Mouse (Mus musculus) activated CD4-positive, CD25-positive, alpha-beta regulatory T cell, adult 4 months (primary cell): ENCODE data around the gene Cnih3. TPM values are rescaled to one million over a fixed set of nuclear protein-coding genes. Genes with fewer than 3 reads are reported as not detected.

Experiments
- ATAC-seq: one replicate; pipeline ENCODE4 v1.8.0; 2017
- polyA plus RNA-seq, 2 experiments: library from polyadenylated mRNA; unstranded; fragments of 100-300 nt; shearing (Covaris generic); gene quantifications; one replicate each; pipeline ENCODE4 v1.2.1; 2017

Gene Cnih3
- polyA plus RNA-seq, 2 experiments from 2014 or later, result not detected

GRCm38 (mm10) chr1:181353200-181354097 lies 1.0 kb downstream of the Cnih3 start:
- no peak for ATAC-seq

GRCm38 (mm10) chr1:181355683-181356082 lies 3.3 kb downstream of the Cnih3 start:
- ATAC-seq, result no peak

GRCm38 (mm10) chr1:181357870-181358269 lies 5.4 kb downstream of the Cnih3 start:
- ATAC-seq, result no peak

- no peak for ATAC-seq
Measured at GRCm38 (mm10) chr1:181358526-181358925, 6.1 kb downstream of the Cnih3 start.

- no peak for ATAC-seq
Measured at GRCm38 (mm10) chr1:181360732-181361131, 8.3 kb downstream of the Cnih3 start.

- ATAC-seq, result no peak
Measured at GRCm38 (mm10) chr1:181364025-181364424, 11.6 kb downstream of the Cnih3 start.

- no peak for ATAC-seq
Measured at GRCm38 (mm10) chr1:181365376-181365775, 12.9 kb downstream of the Cnih3 start.

GRCm38 (mm10) chr1:181368789-181369570 lies 16.6 kb downstream of the Cnih3 start:
- ATAC-seq, result no peak

- no peak for ATAC-seq
Measured at GRCm38 (mm10) chr1:181370370-181370769, 17.9 kb downstream of the Cnih3 start.

GRCm38 (mm10) chr1:181371226-181371625 lies 18.8 kb downstream of the Cnih3 start:
- ATAC-seq, result no peak

- ATAC-seq, result no peak
Measured at GRCm38 (mm10) chr1:181372306-181372705, 19.9 kb downstream of the Cnih3 start.

GRCm38 (mm10) chr1:181374627-181375374 lies 22.4 kb downstream of the Cnih3 start:
- ATAC-seq, result no peak

- no peak for ATAC-seq
Measured at GRCm38 (mm10) chr1:181376431-181376830, 24.0 kb downstream of the Cnih3 start.

- no peak for ATAC-seq
Measured at GRCm38 (mm10) chr1:181379664-181380063, 27.2 kb downstream of the Cnih3 start.

- no peak for ATAC-seq
Measured at GRCm38 (mm10) chr1:181381410-181382010, 29.1 kb downstream of the Cnih3 start.

- ATAC-seq, result no peak
Measured at GRCm38 (mm10) chr1:181389264-181389663, 36.8 kb downstream of the Cnih3 start.

GRCm38 (mm10) chr1:181392489-181392888 lies 40.1 kb downstream of the Cnih3 start:
- ATAC-seq, result no peak

- ATAC-seq, result no peak
Measured at GRCm38 (mm10) chr1:181393250-181394149, 41.1 kb downstream of the Cnih3 start.

GRCm38 (mm10) chr1:181395234-181395828 lies 42.9 kb downstream of the Cnih3 start:
- ATAC-seq, result no peak

GRCm38 (mm10) chr1:181399179-181399578 lies 46.8 kb downstream of the Cnih3 start:
- no peak for ATAC-seq

GRCm38 (mm10) chr1:181403056-181403455 lies 50.6 kb downstream of the Cnih3 start:
- no peak for ATAC-seq
